23 mouse cellular contexts compared by ENCODE assay signal in genomic region chr10:90842398-90842797, GRCm38 (mm10).
"Had no signal": no experiment of that assay in that cellular context is flagged by ENCODE, and none has a peak within 500 bp of the region (broad histone marks: within the 10 kb centered on the region; RNA-seq: fewer than 3 reads in every experiment).

No protein-coding gene starts in this region.

- DNase-seq: kidney, adult 18-20 months; kidney, adult 9 months; kidney, postnatal 14 days; kidney, postnatal 4 days; layer of hippocampus, postnatal 36 days; liver; lung, adult 18-20 months; lung, postnatal 10 days; lung, postnatal 36 days; retina, postnatal 1 day; right cerebral cortex, postnatal 25 days; spleen, adult 18-20 months; thymus, postnatal 25 days had no signal

- ATAC-seq: intestine, embryonic 15.5 days; liver, embryonic 12.5 days had no signal

- H3K27ac ChIP-seq: intestine, embryonic 15.5 days; limb, embryonic 10.5 days; limb, embryonic 13.5 days; liver, embryonic 12.5 days; liver, embryonic 15.5 days; lung, embryonic 15.5 days; neural tube, embryonic 12.5 days; stomach, embryonic 15.5 days had no signal

- H3K4me3 ChIP-seq: intestine, embryonic 15.5 days; limb, embryonic 10.5 days; limb, embryonic 13.5 days; liver, embryonic 12.5 days; liver, embryonic 15.5 days; lung, embryonic 15.5 days; megakaryocyte, embryonic 14.5 days; neural tube, embryonic 12.5 days; stomach, embryonic 15.5 days had no signal

- H3K9ac ChIP-seq: intestine, embryonic 15.5 days; limb, embryonic 13.5 days; liver, embryonic 12.5 days; liver, embryonic 15.5 days; lung, embryonic 15.5 days; neural tube, embryonic 12.5 days; stomach, embryonic 15.5 days had no signal

- H3K9me3 ChIP-seq: intestine, embryonic 15.5 days; limb, embryonic 10.5 days; liver, embryonic 12.5 days; liver, embryonic 15.5 days; lung, embryonic 15.5 days; stomach, embryonic 15.5 days had no signal

- H3K27me3 ChIP-seq: intestine, embryonic 15.5 days; liver, embryonic 12.5 days; liver, embryonic 15.5 days; lung, embryonic 15.5 days; megakaryocyte, embryonic 14.5 days; neural tube, embryonic 12.5 days; stomach, embryonic 15.5 days had no signal

- H3K4me1 ChIP-seq: intestine, embryonic 15.5 days; limb, embryonic 10.5 days; limb, embryonic 13.5 days; liver, embryonic 12.5 days; liver, embryonic 15.5 days; lung, embryonic 15.5 days; megakaryocyte, embryonic 14.5 days; neural tube, embryonic 12.5 days; stomach, embryonic 15.5 days had no signal

- H3K4me2 ChIP-seq: intestine, embryonic 15.5 days; limb, embryonic 13.5 days; liver, embryonic 12.5 days; liver, embryonic 15.5 days; lung, embryonic 15.5 days; midbrain, embryonic 11.5 days; neural tube, embryonic 12.5 days; stomach, embryonic 15.5 days had no signal

- H3K36me3 ChIP-seq: intestine, embryonic 15.5 days; limb, embryonic 10.5 days; limb, embryonic 13.5 days; liver, embryonic 12.5 days; liver, embryonic 15.5 days; lung, embryonic 15.5 days; neural tube, embryonic 12.5 days; stomach, embryonic 15.5 days had no signal
